Mouse (Mus musculus): ENCODE results near the gene Apoe. TPM values are rescaled to one million over a fixed set of nuclear protein-coding genes. Genes with fewer than 3 reads are reported as not detected.
"Not testable (repeated sequence)": the region's sequence is repeated elsewhere in the genome, so short reads cannot be mapped to it uniquely, and the experiment has no call there.

Apoe gene
- total and polyA plus RNA-seq, 2 experiments from 2014 or later, result 369 to 471 TPM

- H3K9ac ChIP-seq (replicated peaks; ENCODE audit: low read depth, low read length), result no peak overlapping the region
- no peak for DNase-seq (ENCODE audit: low spot score)
- no peaks in the 10 kb centered on the region for H3K27me3 ChIP-seq (ENCODE audit: control insufficient read depth, insufficient read depth, low read length)
- WGBS, result 74% methylated on average over 4 of the region's 4 CpGs
- H3K4me1 ChIP-seq (ENCODE audit: control insufficient read depth, insufficient read depth), result peaks cover 18% of the 10 kb centered on the region
- no peak overlapping the region for H3K4me2 ChIP-seq (ENCODE audit: low read depth, low read length)
- no peak overlapping the region for H3K4me3 ChIP-seq (ENCODE audit: low read depth, low read length)
- no peaks in the 10 kb centered on the region for H3K9me3 ChIP-seq (replicated peaks; ENCODE audit: control insufficient read depth, low read length)
- no peak for TF ChIP-seq CTCF (IDR thresholded peaks at IDR 0.05; ENCODE audit: low read depth)
- TF ChIP-seq EP300 (IDR thresholded peaks at IDR 0.05; ENCODE audit: low read depth), result no peak
- ATAC-seq (ENCODE audit: insufficient read depth, low read depth), result no peak
- H3K36me3 ChIP-seq (replicated peaks; ENCODE audit: control insufficient read depth, insufficient read depth, low read length), result no peaks in the 10 kb centered on the region
- H3K27ac ChIP-seq (ENCODE audit: low read depth), result no peak overlapping the region
Observed at GRCm38 (mm10) chr7:19690845-19691244, 8.1 kb downstream of the Apoe start.

GRCm38 (mm10) chr7:19688611-19689010, 10.4 kb downstream of the Apoe start:
- 87% methylated on average over 2 of the region's 2 CpGs for WGBS
- no peak overlapping the region for H3K27ac ChIP-seq (ENCODE audit: low read depth)
- no peak overlapping the region for H3K4me2 ChIP-seq (ENCODE audit: low read depth, low read length)
- no peak overlapping the region for H3K4me3 ChIP-seq (ENCODE audit: low read depth, low read length)
- H3K27me3 ChIP-seq (ENCODE audit: control insufficient read depth, insufficient read depth, low read length), result no peaks in the 10 kb centered on the region
- DNase-seq (ENCODE audit: low spot score), result no peak
- TF ChIP-seq EP300 (IDR thresholded peaks at IDR 0.05; ENCODE audit: low read depth), result no peak
- no peak for TF ChIP-seq CTCF (IDR thresholded peaks at IDR 0.05; ENCODE audit: low read depth)
- H3K9ac ChIP-seq (replicated peaks; ENCODE audit: low read depth, low read length), result no peak overlapping the region
- no peak for ATAC-seq (ENCODE audit: insufficient read depth, low read depth)
- H3K4me1 ChIP-seq (ENCODE audit: control insufficient read depth, insufficient read depth), result peaks cover 6% of the 10 kb centered on the region
- no peaks in the 10 kb centered on the region for H3K36me3 ChIP-seq (replicated peaks; ENCODE audit: control insufficient read depth, insufficient read depth, low read length)
- H3K9me3 ChIP-seq (replicated peaks; ENCODE audit: control insufficient read depth, low read length), result no peaks in the 10 kb centered on the region

- Histone ChIP-seq H3K27ac (ENCODE audit: low read depth) (no peak overlapping the region), H3K9me3 (replicated peaks; ENCODE audit: control insufficient read depth, low read length) (no peaks in the 10 kb centered on the region), H3K4me2 (ENCODE audit: low read depth, low read length) (no peak overlapping the region), H3K4me3 (ENCODE audit: low read depth, low read length) (no peak overlapping the region), H3K9ac (replicated peaks; ENCODE audit: low read depth, low read length) (no peak overlapping the region), H3K36me3 (replicated peaks; ENCODE audit: control insufficient read depth, insufficient read depth, low read length) (no peaks in the 10 kb centered on the region), H3K4me1 (ENCODE audit: control insufficient read depth, insufficient read depth) (peaks cover 1% of the 10 kb centered on the region), H3K27me3 (ENCODE audit: control insufficient read depth, insufficient read depth, low read length) (no peaks in the 10 kb centered on the region)
- DNase-seq (ENCODE audit: low spot score), result no peak
- TF ChIP-seq CTCF (IDR thresholded peaks at IDR 0.05; ENCODE audit: low read depth) (no peak), EP300 (IDR thresholded peaks at IDR 0.05; ENCODE audit: low read depth) (no peak)
- ATAC-seq (ENCODE audit: insufficient read depth, low read depth), result no peak
- 92% methylated on average over 10 of the region's 10 CpGs for WGBS
Observed at GRCm38 (mm10) chr7:19688101-19688500, 10.9 kb downstream of the Apoe start.

- DNase-seq (ENCODE audit: low spot score); H3K27me3 ChIP-seq (ENCODE audit: control insufficient read depth, insufficient read depth, low read length); H3K4me1 ChIP-seq (ENCODE audit: control insufficient read depth, insufficient read depth); ATAC-seq (ENCODE audit: insufficient read depth, low read depth); H3K36me3 ChIP-seq (replicated peaks; ENCODE audit: control insufficient read depth, insufficient read depth, low read length); H3K9ac ChIP-seq (replicated peaks; ENCODE audit: low read depth, low read length); H3K27ac ChIP-seq (ENCODE audit: low read depth); H3K9me3 ChIP-seq (replicated peaks; ENCODE audit: control insufficient read depth, low read length); H3K4me3 ChIP-seq (ENCODE audit: low read depth, low read length); H3K4me2 ChIP-seq (ENCODE audit: low read depth, low read length): not testable (repeated sequence)
- 39% methylated on average over 8 of the region's 8 CpGs for WGBS
Observed at GRCm38 (mm10) chr7:19686927-19687583, 11.9 kb downstream of the Apoe start.

GRCm38 (mm10) chr7:19686521-19686920, 12.5 kb downstream of the Apoe start:
- no peak overlapping the region for H3K27ac ChIP-seq (ENCODE audit: low read depth)
- H3K4me1 ChIP-seq (ENCODE audit: control insufficient read depth, insufficient read depth), result no peaks in the 10 kb centered on the region
- no peaks in the 10 kb centered on the region for H3K9me3 ChIP-seq (replicated peaks; ENCODE audit: control insufficient read depth, low read length)
- H3K4me3 ChIP-seq (ENCODE audit: low read depth, low read length), result no peak overlapping the region
- no peaks in the 10 kb centered on the region for H3K27me3 ChIP-seq (ENCODE audit: control insufficient read depth, insufficient read depth, low read length)
- TF ChIP-seq CTCF (IDR thresholded peaks at IDR 0.05; ENCODE audit: low read depth), result no peak
- TF ChIP-seq EP300 (IDR thresholded peaks at IDR 0.05; ENCODE audit: low read depth), result no peak
- 84% methylated on average over 6 of the region's 6 CpGs for WGBS
- no peak overlapping the region for H3K9ac ChIP-seq (replicated peaks; ENCODE audit: low read depth, low read length)
- DNase-seq (ENCODE audit: low spot score) (no peak), ATAC-seq (ENCODE audit: insufficient read depth, low read depth) (no peak)
- H3K4me2 ChIP-seq (ENCODE audit: low read depth, low read length), result no peak overlapping the region
- H3K36me3 ChIP-seq (replicated peaks; ENCODE audit: control insufficient read depth, insufficient read depth, low read length), result no peaks in the 10 kb centered on the region

- no peak for TF ChIP-seq EP300 (IDR thresholded peaks at IDR 0.05; ENCODE audit: low read depth)
- TF ChIP-seq CTCF (IDR thresholded peaks at IDR 0.05; ENCODE audit: low read depth), result no peak
- DNase-seq (ENCODE audit: low spot score) (no peak), ATAC-seq (ENCODE audit: insufficient read depth, low read depth) (no peak)
- Histone ChIP-seq H3K4me1 (ENCODE audit: control insufficient read depth, insufficient read depth) (0 out of 2 replicates have a peak, but pooled peaks cover 2% of the 10 kb centered on the region), H3K27me3 (ENCODE audit: control insufficient read depth, insufficient read depth, low read length) (no peaks in the 10 kb centered on the region), H3K9ac (replicated peaks; ENCODE audit: low read depth, low read length) (no peak overlapping the region), H3K4me2 (ENCODE audit: low read depth, low read length) (no peak overlapping the region), H3K27ac (ENCODE audit: low read depth) (no peak overlapping the region), H3K4me3 (ENCODE audit: low read depth, low read length) (no peak overlapping the region), H3K36me3 (replicated peaks; ENCODE audit: control insufficient read depth, insufficient read depth, low read length) (no peaks in the 10 kb centered on the region), H3K9me3 (replicated peaks; ENCODE audit: control insufficient read depth, low read length) (no peaks in the 10 kb centered on the region)
- 59% methylated on average over 4 of the region's 4 CpGs for WGBS
Observed at GRCm38 (mm10) chr7:19685374-19685773, 13.6 kb downstream of the Apoe start.
